Mouse (Mus musculus): ENCODE results near the gene Zfp260. TPM values are rescaled to one million over a fixed set of nuclear protein-coding genes. Genes with fewer than 3 reads are reported as not detected.
A peak's percentile ranks its signal among the peaks of the same experiment; 100 is the strongest.

The Zfp260 gene
- total RNA-seq, 2 experiments from 2014 or later, result 73.1 to 75.5 TPM

DNA sequence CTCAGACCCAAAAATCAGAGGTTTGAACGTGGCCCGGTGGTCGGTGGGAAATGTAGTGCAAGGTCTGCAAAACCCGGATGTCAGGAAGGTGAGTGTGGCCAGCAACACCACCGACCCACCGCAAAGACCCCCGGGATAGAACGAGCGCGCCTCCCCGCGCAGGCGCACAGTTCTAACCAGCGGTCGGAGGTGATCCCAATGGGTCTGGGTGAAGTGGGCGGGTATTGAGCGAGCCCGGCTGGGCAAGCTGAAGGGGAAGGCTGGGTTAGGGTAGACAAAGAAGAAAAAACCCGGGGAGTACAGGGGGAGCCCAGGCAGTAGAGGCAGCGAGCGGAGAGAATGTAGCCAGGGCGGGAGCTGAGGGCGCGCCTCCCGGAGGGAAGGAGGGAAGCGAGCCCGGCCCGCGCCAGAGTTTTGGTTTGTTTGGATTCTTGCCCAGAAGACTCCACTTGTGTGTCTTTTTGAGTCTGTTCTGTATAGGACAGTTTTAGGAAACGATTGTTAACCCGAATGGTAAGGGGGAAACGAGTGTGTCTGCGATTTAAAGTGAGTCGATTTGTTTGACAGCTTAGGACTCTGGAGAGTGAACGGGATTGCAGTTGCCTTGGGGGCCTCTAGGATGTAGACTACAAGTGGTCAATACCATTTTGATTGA, 49.1 kb downstream of the Zfp260 start:
- TF ChIP-seq CTCF (conservative IDR thresholded peaks at IDR 0.05), result peak; percentile 32; the same call in 1 of the 2 replicates
- Histone ChIP-seq H3K27ac (peak overlapping the region; percentile 74), H3K4me3 (peak overlapping the region; percentile 65)
- DNase-seq (ENCODE audit: low spot score in 2 of 2), result peak; percentile 68 to 72

DNA sequence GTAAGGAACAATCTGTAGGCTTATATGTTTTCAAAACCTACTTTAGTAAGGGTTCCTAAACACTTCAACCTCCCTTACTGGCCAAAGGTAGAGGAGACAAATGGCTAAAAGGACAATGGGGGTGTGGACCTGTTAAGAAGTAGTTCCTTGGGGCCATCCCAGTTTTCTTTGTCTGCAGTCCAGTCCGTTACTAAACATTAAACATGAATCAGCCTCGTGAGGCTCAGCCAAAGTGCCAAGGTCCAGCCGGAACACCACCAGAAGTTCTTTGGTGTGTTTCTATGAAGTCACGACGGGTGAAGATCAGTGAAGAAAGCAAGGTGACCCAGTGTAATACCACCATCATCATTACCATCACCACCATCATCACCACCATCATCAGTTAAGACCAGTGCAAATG, 52.4 kb downstream of the Zfp260 start:
- TF ChIP-seq CTCF (conservative IDR thresholded peaks at IDR 0.05), result no peak
- H3K4me3 ChIP-seq, result no peak overlapping the region
- DNase-seq (ENCODE audit: low spot score in 2 of 2), result no peak
- H3K27ac ChIP-seq, result no peak overlapping the region

DNA sequence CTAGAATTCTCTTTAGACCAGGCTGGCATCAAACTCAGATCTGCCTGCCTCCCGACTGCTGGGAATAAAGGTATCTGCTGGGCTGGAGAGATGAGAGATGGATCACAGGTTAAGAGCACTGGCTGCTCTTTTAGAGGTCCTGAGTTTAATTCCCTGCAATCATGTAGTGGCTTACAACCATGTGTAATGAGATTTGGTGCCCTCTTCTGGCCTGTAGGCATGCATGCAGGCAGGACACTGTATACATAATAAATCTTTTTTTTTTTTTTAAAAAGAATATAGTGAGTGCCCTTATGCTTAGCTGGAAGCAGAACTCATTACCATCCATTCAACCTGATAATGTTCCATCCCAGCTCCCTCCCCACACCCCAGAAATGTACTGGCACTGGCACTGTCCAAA, 59.5 kb downstream of the Zfp260 start:
- TF ChIP-seq CTCF (conservative IDR thresholded peaks at IDR 0.05), result peak; percentile 41
- Histone ChIP-seq H3K27ac (no peak overlapping the region), H3K4me3 (no peak overlapping the region)
- no peak for DNase-seq (ENCODE audit: low spot score in 2 of 2)

DNA sequence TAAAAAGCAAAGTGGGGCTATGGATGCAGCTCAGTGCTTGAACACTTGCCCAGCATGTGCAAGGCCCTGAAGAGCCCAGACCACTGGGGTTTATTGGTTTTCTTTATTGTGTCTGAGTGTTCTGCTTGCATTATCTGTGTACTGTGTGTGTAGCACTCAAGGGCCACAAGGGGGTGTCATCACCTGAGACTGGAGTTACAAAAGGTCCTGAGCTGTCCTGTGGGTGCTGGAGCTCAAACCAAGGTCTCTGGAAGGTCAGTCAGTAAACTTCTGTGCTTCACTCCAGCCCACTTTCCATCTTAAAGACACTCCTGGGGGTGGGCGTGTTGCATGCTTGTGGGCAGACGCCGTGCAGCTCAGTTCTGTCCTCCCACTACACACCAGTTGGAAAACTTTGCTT, 60.9 kb downstream of the Zfp260 start:
- Histone ChIP-seq H3K4me3 (no peak overlapping the region), H3K27ac (no peak overlapping the region)
- no peak for TF ChIP-seq CTCF (conservative IDR thresholded peaks at IDR 0.05)
- no peak for DNase-seq (ENCODE audit: low spot score in 2 of 2)

Small RNA genes within 50 kb of the gene (microRNA-seq; reads per million reads assigned to microRNA genes)
- gene Gm23368, result 0 reads per million in 2 experiments

Other genes starting within 250 kb of the Zfp260 start
- gene Zfp940, start 241.1 kb upstream of the Zfp260 start, total RNA-seq (2021), result 10 to 100 TPM; 17.4 to 17.8 TPM
- gene Zfp420, start 234.8 kb upstream of the Zfp260 start, total RNA-seq (2021), result 10 to 100 TPM; 13.4 to 18.7 TPM
- gene Zfp27, start 188.2 kb upstream of the Zfp260 start, total RNA-seq (2021), result 10 to 100 TPM; 20.5 to 22.2 TPM
- gene Zfp383, start 186.6 kb upstream of the Zfp260 start, total RNA-seq (2021), result 1 to 10 TPM; 8.4 to 9.1 TPM
- 10 to 100 TPM; 17.0 to 17.5 TPM for gene Zfp74, start 140.7 kb upstream of the Zfp260 start, total RNA-seq (2021)
- gene Zfp568, start 110.8 kb upstream of the Zfp260 start, total RNA-seq (2021), result 1 to 10 TPM; 3.1 to 3.6 TPM
- 1 to 10 TPM; 9.7 to 9.8 TPM for gene Zfp14, start 43.4 kb upstream of the Zfp260 start, total RNA-seq (2021)
- 1 to 10 TPM; 4.9 to 5.4 TPM for gene Zfp82, start 21.9 kb upstream of the Zfp260 start, total RNA-seq (2021)
- gene Gm26920, start 4.4 kb upstream of the Zfp260 start, total RNA-seq (2021), result not detected
- gene Zfp566, start 4.2 kb upstream of the Zfp260 start, total RNA-seq (2021), result 1 to 10 TPM; 4.3 to 8.2 TPM
- 10 to 100 TPM; 30.1 to 37.5 TPM for gene Zfp382, start 27.2 kb downstream of the Zfp260 start, total RNA-seq (2021)
- gene Zfp146, start 75.0 kb downstream of the Zfp260 start, total RNA-seq (2021), result 10 to 100 TPM; 48.9 to 52.0 TPM
- gene Cox7a1, start 89.4 kb downstream of the Zfp260 start, total RNA-seq (2021), result 1 to 10 TPM; 3.5 to 5.9 TPM
- gene Capns1, start 104.0 kb downstream of the Zfp260 start, total RNA-seq (2021), result 100 to 1,000 TPM; 213 to 224 TPM
- gene Polr2i, start 137.2 kb downstream of the Zfp260 start, total RNA-seq (2021), result 10 to 100 TPM; 59.6 to 59.8 TPM
- 100 to 1,000 TPM; 113 to 116 TPM for gene Tbcb, start 137.5 kb downstream of the Zfp260 start, total RNA-seq (2021)
- not detected for gene Ovol3, start 140.9 kb downstream of the Zfp260 start, total RNA-seq (2021)
- under 1 TPM; 0.44 to 0.56 TPM for gene Thap8, start 185.3 kb downstream of the Zfp260 start, total RNA-seq (2021)
- 1 to 10 TPM in 1 of 2 experiments, under 1 TPM in 1; 1.00 to 1.4 TPM for gene Wdr62, start 185.6 kb downstream of the Zfp260 start, total RNA-seq (2021)
- 100 to 1,000 TPM; 453 to 474 TPM for gene Clip3, start 197.0 kb downstream of the Zfp260 start, total RNA-seq (2021)
- 10 to 100 TPM; 50.8 to 51.8 TPM for gene Alkbh6, start 213.9 kb downstream of the Zfp260 start, total RNA-seq (2021)
- gene Syne4, start 220.0 kb downstream of the Zfp260 start, total RNA-seq (2021), result 10 to 100 TPM in 1 of 2 experiments, 1 to 10 TPM in 1; 9.4 to 14.2 TPM
- under 1 TPM; 0.41 to 0.81 TPM for gene E130208F15Rik, start 227.0 kb downstream of the Zfp260 start, total RNA-seq (2021)
- 1 to 10 TPM; 6.7 to 7.3 TPM for gene Sdhaf1, start 229.1 kb downstream of the Zfp260 start, total RNA-seq (2021)

Measured in layer of hippocampus, adult 2 months (tissue).